Mouse (Mus musculus): ENCODE results near the gene Clec4n.

DNA sequence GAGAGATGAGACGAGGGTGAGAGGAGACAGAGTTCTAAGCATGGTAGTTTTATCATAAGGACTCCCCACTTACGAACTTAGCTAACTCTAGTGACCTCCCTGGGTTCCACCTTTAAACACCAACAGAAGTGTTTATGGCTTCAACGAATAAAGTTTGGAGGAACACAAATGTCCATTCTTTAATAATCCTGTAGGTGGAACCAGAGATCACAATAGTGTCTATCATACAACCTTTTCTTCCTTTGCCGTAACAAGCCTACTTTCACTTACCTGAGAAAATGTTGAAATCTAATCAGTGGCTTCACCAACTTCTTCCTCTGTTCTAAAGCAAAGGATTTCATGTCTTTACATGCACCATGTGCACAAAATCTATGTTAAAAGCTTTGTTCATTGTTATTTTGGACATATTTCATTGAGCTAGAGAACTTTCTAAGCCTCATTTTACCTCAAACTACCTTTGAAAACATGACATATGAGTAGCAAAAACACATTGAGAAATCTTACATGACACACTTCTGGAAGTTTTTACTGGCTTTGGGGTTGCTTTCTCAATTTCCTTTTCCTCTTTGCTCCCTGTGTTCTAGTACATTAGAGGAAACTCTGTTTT lies 32.0 kb downstream of the Clec4n start, which contains the start of gene Clec4d:
- TF ChIP-seq POLR2A (IDR thresholded peaks at IDR 0.05; ENCODE audit: low read depth, low read length) (no peak), CTCF (IDR thresholded peaks at IDR 0.05; ENCODE audit: borderline replicate concordance, insufficient read depth, low read length) (no peak)

Data from embryonic fibroblast, embryonic 13.5 days (primary cell).